Mouse (Mus musculus) forebrain, embryonic 10.5 days (tissue): ENCODE measurements around the gene Tmem108. TPM values are rescaled to one million over a fixed set of nuclear protein-coding genes. Genes with fewer than 3 reads are reported as not detected.

ENCODE experiments used
- DNase-seq: peaks from one replicate; pipeline ENCODE4 v3.0.0-alpha.2; 2017; ENCODE audit warnings: low spot score; ENCODE audit errors: extremely low spot score
- H3K27ac ChIP-seq: fragments of 300-500 bp; sonication (generic); 2 replicates; pipeline ENCODE4 v1.5.1; 2016; ENCODE audit warnings: mild to moderate bottlenecking
- H3K27me3 ChIP-seq: fragments of 300-500 bp; sonication (generic); 2 replicates; pipeline ENCODE4 v1.6.1; 2016; ENCODE audit warnings: mild to moderate bottlenecking; ENCODE audit not compliant: poor library complexity, severe bottlenecking
- H3K36me3 ChIP-seq: fragments of 300-500 bp; sonication (generic); replicated peaks from 2 replicates; pipeline ENCODE4 v1.6.1; 2016; ENCODE audit warnings: mild to moderate bottlenecking, moderate library complexity
- H3K4me1 ChIP-seq: fragments of 300-500 bp; sonication (generic); 2 replicates; pipeline ENCODE4 v1.6.1; 2016
- H3K4me3 ChIP-seq: fragments of 300-500 bp; sonication (generic); 2 replicates; pipeline ENCODE4 v1.5.1; 2016; ENCODE audit warnings: mild to moderate bottlenecking, moderate library complexity
- H3K9me3 ChIP-seq: fragments of 300-500 bp; sonication (generic); 2 replicates; pipeline ENCODE4 v1.6.1; 2016; ENCODE audit warnings: mild to moderate bottlenecking, moderate library complexity
- WGBS: fragments of 180-500 bp; shearing (Covaris S2); methylation state at CpG from one replicate; pipeline ENCODE4 v1.1.7; 2016; 5-methylcytosine and 5-hydroxymethylcytosine counted together
- polyA plus RNA-seq: library from polyadenylated mRNA; unstranded; fragments of >200 nt; fragmentation: Nextera tagmentation; extraction: Ambion mirVana; gene quantifications from 2 replicates; pipeline ENCODE4 v1.2.1, GENCODE M21; 2016

The Tmem108 gene
- polyA plus RNA-seq = 14.1 and 16.7 TPM in 2 replicates

DNA sequence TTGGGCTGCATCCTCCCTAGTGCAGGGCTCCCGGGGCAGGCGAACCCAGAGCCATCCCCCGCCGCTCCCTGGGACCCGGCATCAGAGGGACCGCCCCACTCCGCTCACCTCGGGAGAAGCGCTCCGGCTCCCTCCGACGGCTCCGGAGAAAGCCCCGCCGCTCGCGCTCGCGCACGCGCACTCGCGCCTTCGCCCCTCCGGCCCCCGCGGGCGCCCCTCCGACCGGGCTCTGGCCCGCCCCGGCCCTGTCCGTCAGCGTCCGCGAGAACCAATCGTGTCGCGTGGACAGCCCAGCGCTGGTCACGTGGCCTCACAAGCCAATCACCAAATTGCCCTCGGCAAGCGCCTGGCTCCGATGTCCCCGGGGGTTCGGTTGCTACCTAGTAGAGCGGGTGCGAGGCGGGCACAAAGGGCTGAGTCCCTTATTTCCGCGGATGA, at the start of gene Tmem108:
Gene Tmem108, minus strand, starts transcription at position 191 of the 438 bp plus-strand sequence.
- Histone ChIP-seq H3K4me1 (peaks cover 36% of the 10 kb centered on the region), H3K27me3 (peaks cover 52% of the 10 kb centered on the region), H3K4me3 (peak within 1 kb of the TSS; percentile 80), H3K27ac (peak within 1 kb of the TSS; percentile 85), H3K9me3 (no peaks in the 10 kb centered on the region), H3K36me3 (no peaks in the 10 kb centered on the region)
- DNase-seq = peak; percentile 92
- under 1% methylated on average over 46 of the region's 51 CpGs for WGBS

DNA sequence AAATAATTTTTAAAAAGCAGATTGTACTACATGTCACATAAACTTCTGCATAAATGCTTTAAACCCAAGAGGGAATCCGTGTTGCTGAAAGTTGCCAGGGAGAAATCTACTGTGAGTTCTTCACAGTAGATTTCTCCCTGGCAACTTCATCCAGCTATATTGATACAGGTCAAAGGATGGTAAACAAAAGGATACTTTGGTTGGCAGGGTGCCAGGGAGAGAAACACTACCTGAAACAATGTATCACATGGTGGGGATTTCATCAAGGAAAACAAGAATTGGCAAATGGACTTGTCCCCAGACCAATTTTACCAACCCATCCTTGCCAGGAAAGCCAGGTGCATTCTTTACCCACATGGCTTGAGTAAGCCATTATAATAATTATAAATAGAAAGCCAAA, 27.4 kb upstream of the Tmem108 start:
- no peaks in the 10 kb centered on the region for H3K36me3 ChIP-seq
- H3K27me3 ChIP-seq = no peaks in the 10 kb centered on the region
- no peak overlapping the region for H3K4me3 ChIP-seq
- DNase-seq = no peak
- H3K4me1 ChIP-seq = peaks cover 3% of the 10 kb centered on the region; the same call in 1 of the 2 replicates
- WGBS = 85% methylated on average over 1 of the region's 1 CpGs
- H3K27ac ChIP-seq = no peak overlapping the region
- no peaks in the 10 kb centered on the region for H3K9me3 ChIP-seq

DNA sequence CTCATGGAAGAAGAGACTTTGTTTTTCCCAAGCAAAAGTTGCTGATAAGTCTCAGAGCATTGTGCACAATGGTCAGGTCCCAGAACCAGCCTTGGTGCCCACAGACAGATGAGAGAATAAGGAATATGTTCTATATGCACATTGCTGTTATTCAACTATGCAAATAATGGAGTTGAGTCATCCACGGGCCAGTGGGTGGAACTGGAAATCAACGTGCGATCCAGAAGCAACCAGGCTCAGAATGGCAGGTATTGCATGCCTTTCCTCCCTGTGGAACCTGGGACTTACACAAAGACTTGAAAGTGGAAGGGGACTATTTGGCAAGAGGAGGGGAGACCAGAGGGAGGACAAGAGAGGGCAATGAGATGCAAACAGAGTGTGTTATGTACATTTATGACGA, 22.5 kb upstream of the Tmem108 start:
- no peaks in the 10 kb centered on the region for H3K4me1 ChIP-seq
- 93% methylated on average over 4 of the region's 4 CpGs for WGBS
- H3K9me3 ChIP-seq = no peaks in the 10 kb centered on the region

GRCm38 (mm10) chr9:103783276-103783675, 21.6 kb upstream of the Tmem108 start:
- no peaks in the 10 kb centered on the region for H3K9me3 ChIP-seq
- H3K4me1 ChIP-seq = no peaks in the 10 kb centered on the region
- 90% methylated on average over 16 of the region's 16 CpGs for WGBS
- no peak overlapping the region for H3K4me3 ChIP-seq
- DNase-seq = no peak
- H3K27ac ChIP-seq = no peak overlapping the region
- no peaks in the 10 kb centered on the region for H3K36me3 ChIP-seq
- no peaks in the 10 kb centered on the region for H3K27me3 ChIP-seq

More for the DNA sequence above, 22.5 kb upstream of the Tmem108 start:
- no peak overlapping the region for H3K4me3 ChIP-seq
- no peak for DNase-seq
- no peaks in the 10 kb centered on the region for H3K27me3 ChIP-seq
- H3K36me3 ChIP-seq = no peaks in the 10 kb centered on the region
- H3K27ac ChIP-seq = no peak overlapping the region

DNA sequence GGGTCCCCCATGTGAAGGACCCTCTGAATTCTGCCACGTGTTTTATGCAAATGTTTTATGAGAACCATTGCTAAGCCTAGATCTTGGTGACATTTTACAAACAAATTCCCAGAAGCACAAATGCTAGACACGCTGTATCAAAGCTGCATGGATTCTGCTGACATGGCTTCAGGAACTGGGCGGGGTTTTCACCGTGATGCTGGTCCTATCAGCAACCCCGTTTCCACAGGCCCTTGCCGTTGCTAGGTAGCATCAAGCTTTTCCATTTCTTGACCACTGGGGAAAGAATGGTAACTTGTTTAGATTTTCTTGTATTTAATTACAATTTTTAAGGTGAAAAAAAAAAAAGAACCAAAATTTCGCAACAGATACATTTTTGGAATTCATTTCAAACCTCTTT, 20.7 kb upstream of the Tmem108 start:
- H3K36me3 ChIP-seq = no peaks in the 10 kb centered on the region
- no peak overlapping the region for H3K27ac ChIP-seq
- 90% methylated on average over 7 of the region's 7 CpGs for WGBS
- no peaks in the 10 kb centered on the region for H3K27me3 ChIP-seq
- no peak for DNase-seq
- H3K4me1 ChIP-seq = no peaks in the 10 kb centered on the region
- H3K4me3 ChIP-seq = no peak overlapping the region
- no peaks in the 10 kb centered on the region for H3K9me3 ChIP-seq

DNA sequence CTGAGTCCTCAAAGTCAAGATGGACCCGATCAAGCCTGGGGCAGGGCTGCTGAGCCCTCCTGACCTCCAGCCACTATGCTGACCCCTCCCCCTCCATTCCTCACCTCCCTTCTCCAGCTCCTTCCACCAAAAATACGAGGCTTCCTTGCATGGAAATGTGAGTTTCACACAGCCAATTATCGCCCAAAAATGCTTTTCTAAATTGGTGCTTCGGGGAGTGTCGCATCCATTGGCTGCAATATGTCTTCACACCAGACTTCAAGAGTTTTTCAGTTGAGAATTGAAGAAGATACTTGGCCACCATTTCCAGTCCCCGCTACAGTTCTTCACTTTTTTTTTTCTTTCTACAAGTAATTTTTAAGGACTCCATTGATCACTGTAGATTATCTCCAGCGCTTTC, 19.8 kb upstream of the Tmem108 start:
- Histone ChIP-seq H3K27me3 (no peaks in the 10 kb centered on the region), H3K4me3 (no peak overlapping the region)
- 84% methylated on average over 7 of the region's 7 CpGs for WGBS

DNA sequence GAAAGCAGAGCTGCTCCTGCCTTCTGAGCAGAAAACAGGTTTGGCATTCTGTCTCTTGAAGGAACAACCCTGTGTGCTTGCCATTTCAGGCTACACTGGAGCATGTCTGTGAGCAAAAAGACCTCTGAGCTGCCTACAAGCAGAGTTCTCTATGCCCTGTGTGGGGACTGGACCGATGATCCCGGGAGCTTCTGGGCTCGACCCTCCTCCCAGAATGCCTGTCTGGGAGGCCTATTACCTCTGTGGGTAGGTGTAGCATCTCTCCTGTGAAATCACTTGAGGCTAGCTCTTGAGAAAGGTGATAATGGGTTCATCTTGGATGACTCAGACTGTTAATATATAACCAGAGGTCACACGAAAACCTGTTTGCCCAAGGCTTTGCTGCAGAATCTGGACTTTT, 19.0 kb upstream of the Tmem108 start:
- Histone ChIP-seq H3K4me1 (no peaks in the 10 kb centered on the region), H3K9me3 (no peaks in the 10 kb centered on the region), H3K36me3 (no peaks in the 10 kb centered on the region), H3K4me3 (no peak overlapping the region), H3K27ac (no peak overlapping the region), H3K27me3 (no peaks in the 10 kb centered on the region)
- DNase-seq = no peak
- 90% methylated on average over 4 of the region's 4 CpGs for WGBS

More for the DNA sequence above, 19.8 kb upstream of the Tmem108 start:
- H3K27ac ChIP-seq = no peak overlapping the region
- H3K9me3 ChIP-seq = no peaks in the 10 kb centered on the region
- no peak for DNase-seq
- no peaks in the 10 kb centered on the region for H3K4me1 ChIP-seq
- no peaks in the 10 kb centered on the region for H3K36me3 ChIP-seq

- DNase-seq = no peak
- Histone ChIP-seq H3K36me3 (no peaks in the 10 kb centered on the region), H3K27me3 (no peaks in the 10 kb centered on the region), H3K27ac (no peak overlapping the region), H3K9me3 (no peaks in the 10 kb centered on the region), H3K4me1 (no peaks in the 10 kb centered on the region), H3K4me3 (no peak overlapping the region)
- 60% methylated on average over 1 of the region's 1 CpGs for WGBS
Observed at GRCm38 (mm10) chr9:103778185-103778584, 16.5 kb upstream of the Tmem108 start.

DNA sequence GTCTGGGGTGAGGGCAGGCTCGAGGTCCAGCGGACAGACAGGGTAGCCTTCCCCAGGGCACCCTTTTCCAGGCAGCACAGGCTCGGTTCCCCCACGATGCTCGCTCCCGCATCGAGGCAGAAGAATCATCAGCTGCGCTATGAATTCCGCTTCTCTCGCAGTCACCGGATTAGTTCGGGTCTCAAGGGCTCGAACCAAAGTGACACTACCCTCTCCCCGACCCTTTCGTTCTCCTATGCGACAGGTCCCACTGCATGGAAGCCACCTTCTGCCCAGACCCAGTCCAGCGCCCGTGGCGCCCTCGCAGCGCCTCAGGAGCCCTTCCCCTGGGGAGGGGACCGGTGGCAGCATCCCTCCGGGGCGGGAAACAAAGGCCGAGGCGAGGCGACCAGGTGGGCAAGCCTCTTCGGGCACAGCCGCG, 476 bp downstream of the Tmem108 start:
- H3K27ac ChIP-seq = peak overlapping the region; percentile 85
- peaks cover 52% of the 10 kb centered on the region for H3K27me3 ChIP-seq
- H3K4me1 ChIP-seq = peaks cover 36% of the 10 kb centered on the region
- WGBS = under 1% methylated on average over 30 of the region's 30 CpGs
- H3K36me3 ChIP-seq = no peaks in the 10 kb centered on the region
- no peaks in the 10 kb centered on the region for H3K9me3 ChIP-seq
- DNase-seq = no peak
- H3K4me3 ChIP-seq = peak overlapping the region; percentile 80

- H3K36me3 ChIP-seq = no peaks in the 10 kb centered on the region
- peak overlapping the region; percentile 80 for H3K4me3 ChIP-seq
- H3K27ac ChIP-seq = no peak overlapping the region
- WGBS = 20% methylated on average over 8 of the region's 8 CpGs
- peaks cover 36% of the 10 kb centered on the region for H3K4me1 ChIP-seq
- peaks cover 52% of the 10 kb centered on the region for H3K27me3 ChIP-seq
- no peak for DNase-seq
- no peaks in the 10 kb centered on the region for H3K9me3 ChIP-seq
Observed at GRCm38 (mm10) chr9:103760356-103760755, 1.3 kb downstream of the Tmem108 start.

GRCm38 (mm10) chr9:103759829-103760228, 1.8 kb downstream of the Tmem108 start:
- Histone ChIP-seq H3K4me1 (peaks cover 36% of the 10 kb centered on the region), H3K36me3 (no peaks in the 10 kb centered on the region), H3K4me3 (peak overlapping the region; percentile 30; the same call in 1 of the 2 replicates), H3K9me3 (no peaks in the 10 kb centered on the region), H3K27ac (no peak overlapping the region), H3K27me3 (peaks cover 52% of the 10 kb centered on the region)
- DNase-seq = no peak
- WGBS = 68% methylated on average over 9 of the region's 9 CpGs

DNA sequence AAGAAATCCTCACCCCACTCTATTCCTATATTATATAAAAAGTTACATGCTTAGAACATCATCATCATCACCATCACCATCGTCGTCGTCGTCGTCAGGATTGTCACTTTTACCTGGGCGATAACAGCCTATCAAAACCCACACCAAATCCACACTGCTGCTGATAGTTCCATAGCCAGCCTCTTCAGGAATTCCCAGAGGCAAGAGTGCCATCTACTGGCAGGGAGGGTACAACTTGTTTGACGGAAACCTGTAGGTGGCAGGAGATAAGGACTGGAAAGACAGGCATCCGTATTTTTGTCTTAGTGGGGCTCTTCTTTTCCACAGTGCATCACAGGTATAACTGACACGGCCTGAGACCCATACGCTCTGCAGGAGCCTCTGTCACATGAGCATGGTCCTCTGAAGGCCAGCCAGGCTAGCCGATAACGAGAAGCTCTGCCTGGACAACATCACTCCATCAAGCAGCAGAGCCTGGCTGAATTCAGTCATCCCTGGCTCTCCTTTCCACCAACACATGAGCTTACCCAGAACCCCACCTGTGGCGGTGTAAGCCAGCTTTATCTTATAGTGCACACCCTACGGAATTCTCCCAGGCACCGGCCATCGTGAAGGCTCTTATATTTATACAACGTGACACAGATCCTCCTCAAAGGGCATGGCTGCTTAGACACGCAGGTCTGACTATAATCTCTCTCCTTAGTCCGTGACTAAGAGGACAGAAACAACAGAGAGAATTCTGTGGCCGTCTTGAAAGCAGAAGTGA, 2.5 kb downstream of the Tmem108 start:
- Histone ChIP-seq H3K27ac (no peak overlapping the region), H3K4me3 (peak overlapping the region; percentile 30), H3K27me3 (peaks cover 48% of the 10 kb centered on the region), H3K4me1 (peaks cover 36% of the 10 kb centered on the region), H3K9me3 (no peaks in the 10 kb centered on the region), H3K36me3 (no peaks in the 10 kb centered on the region)
- WGBS = 23% methylated on average over 20 of the region's 20 CpGs
- peak; percentile 76 for DNase-seq

DNA sequence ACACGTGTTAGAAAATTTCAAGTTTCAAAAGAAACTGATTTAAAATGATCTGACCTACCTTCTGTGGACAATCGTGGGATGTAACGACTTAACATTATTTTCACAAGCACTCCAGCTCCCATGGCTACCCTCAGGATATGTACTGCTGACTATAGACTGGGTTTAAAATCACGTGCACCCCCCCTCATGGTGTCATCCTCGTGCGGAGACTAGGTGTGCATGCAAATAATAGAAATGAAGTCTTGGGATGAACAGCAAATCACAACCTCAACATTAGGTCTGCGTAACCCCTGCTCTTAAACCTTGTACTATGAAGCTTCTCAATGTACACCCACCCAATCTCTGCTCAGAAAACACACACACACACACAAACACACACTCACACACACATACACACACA, 3.4 kb downstream of the Tmem108 start:
- Histone ChIP-seq H3K4me1 (peaks cover 36% of the 10 kb centered on the region), H3K27me3 (peaks cover 42% of the 10 kb centered on the region), H3K4me3 (no peak overlapping the region), H3K9me3 (no peaks in the 10 kb centered on the region), H3K27ac (no peak overlapping the region), H3K36me3 (no peaks in the 10 kb centered on the region)
- no peak for DNase-seq
- 84% methylated on average over 7 of the region's 7 CpGs for WGBS
